Mouse (Mus musculus): ENCODE data around the gene Ndufb3.
"Not testable (repeated sequence)": the region's sequence is repeated elsewhere in the genome, so short reads cannot be mapped to it uniquely, and the experiment has no call there.

Gene Ndufb3

GRCm38 (mm10) chr1:58586171-58586997 lies at the start of gene Ndufb3, which contains the start of gene Fam126b:
TSS of gene Ndufb3 (plus strand) at chr1:58586384.
TSS of gene Fam126b (minus strand) at chr1:58586323.
- peak; percentile 91 for DNase-seq (ENCODE audit: extremely low spot score, low read depth, low spot score)

- no peak for DNase-seq (ENCODE audit: extremely low spot score, low read depth, low spot score)
Measured at GRCm38 (mm10) chr1:58541386-58541785, 44.8 kb upstream of the Ndufb3 start.

- not testable (repeated sequence) for DNase-seq (ENCODE audit: extremely low spot score, low read depth, low spot score)
Measured at GRCm38 (mm10) chr1:58560370-58560769, 25.8 kb upstream of the Ndufb3 start.

- no peak for DNase-seq (ENCODE audit: extremely low spot score, low read depth, low spot score)
Measured at GRCm38 (mm10) chr1:58562455-58562854, 23.7 kb upstream of the Ndufb3 start.

- DNase-seq (ENCODE audit: extremely low spot score, low read depth, low spot score) = no peak
Measured at GRCm38 (mm10) chr1:58564981-58565380, 21.2 kb upstream of the Ndufb3 start.

- no peak for DNase-seq (ENCODE audit: extremely low spot score, low read depth, low spot score)
Measured at GRCm38 (mm10) chr1:58566621-58567020, 19.6 kb upstream of the Ndufb3 start.

- DNase-seq (ENCODE audit: extremely low spot score, low read depth, low spot score) = no peak
Measured at GRCm38 (mm10) chr1:58568456-58569130, 17.6 kb upstream of the Ndufb3 start.

GRCm38 (mm10) chr1:58570437-58570836 lies 15.7 kb upstream of the Ndufb3 start:
- no peak for DNase-seq (ENCODE audit: extremely low spot score, low read depth, low spot score)

GRCm38 (mm10) chr1:58579179-58579578 lies 7.0 kb upstream of the Ndufb3 start:
- no peak for DNase-seq (ENCODE audit: extremely low spot score, low read depth, low spot score)

GRCm38 (mm10) chr1:58582611-58583010 lies 3.6 kb upstream of the Ndufb3 start:
- DNase-seq (ENCODE audit: extremely low spot score, low read depth, low spot score) = no peak

GRCm38 (mm10) chr1:58584271-58584670 lies 1.9 kb upstream of the Ndufb3 start:
- DNase-seq (ENCODE audit: extremely low spot score, low read depth, low spot score) = no peak

GRCm38 (mm10) chr1:58585373-58586170 lies 612 bp upstream of the Ndufb3 start:
- DNase-seq (ENCODE audit: extremely low spot score, low read depth, low spot score) = no peak

- DNase-seq (ENCODE audit: extremely low spot score, low read depth, low spot score) = no peak
Measured at GRCm38 (mm10) chr1:58587491-58587890, 1.3 kb downstream of the Ndufb3 start.

- DNase-seq (ENCODE audit: extremely low spot score, low read depth, low spot score) = no peak
Measured at GRCm38 (mm10) chr1:58602681-58603080, 16.5 kb downstream of the Ndufb3 start.

GRCm38 (mm10) chr1:58603738-58604137 lies 17.6 kb downstream of the Ndufb3 start:
- DNase-seq (ENCODE audit: extremely low spot score, low read depth, low spot score) = no peak

- DNase-seq (ENCODE audit: extremely low spot score, low read depth, low spot score) = not testable (repeated sequence)
Measured at GRCm38 (mm10) chr1:58609591-58609990, 23.4 kb downstream of the Ndufb3 start.

- no peak for DNase-seq (ENCODE audit: extremely low spot score, low read depth, low spot score)
Measured at GRCm38 (mm10) chr1:58610166-58610565, 24.0 kb downstream of the Ndufb3 start.

GRCm38 (mm10) chr1:58610611-58611010 lies 24.4 kb downstream of the Ndufb3 start:
- DNase-seq (ENCODE audit: extremely low spot score, low read depth, low spot score) = no peak

GRCm38 (mm10) chr1:58613786-58614185 lies 27.6 kb downstream of the Ndufb3 start:
- DNase-seq (ENCODE audit: extremely low spot score, low read depth, low spot score) = peak; percentile 63

- no peak for DNase-seq (ENCODE audit: extremely low spot score, low read depth, low spot score)
Measured at GRCm38 (mm10) chr1:58614424-58614823, 28.2 kb downstream of the Ndufb3 start.

GRCm38 (mm10) chr1:58615146-58615545 lies 29.0 kb downstream of the Ndufb3 start:
- DNase-seq (ENCODE audit: extremely low spot score, low read depth, low spot score) = no peak
